Mouse (Mus musculus) hindbrain, postnatal 0 days (tissue): ENCODE results near the gene Tha1. TPM values are rescaled to one million over a fixed set of nuclear protein-coding genes. Genes with fewer than 3 reads are reported as not detected.

ENCODE experiments used
- ATAC-seq: fragments of 200-750 bp; cut with Nextera tagmentation; 2 replicates; pipeline ENCODE4 v1.8.0; 2017; ENCODE audit warnings: mild to moderate bottlenecking, moderate TSS enrichment, moderate library complexity
- DNase-seq: peaks from one replicate; pipeline ENCODE4 v3.0.0-alpha.2; 2015; ENCODE audit warnings: low spot score
- H3K27ac ChIP-seq: fragments of 300-500 bp; sonication (generic); 2 replicates; pipeline ENCODE4 v1.5.1; 2014; ENCODE audit warnings: mild to moderate bottlenecking
- H3K27me3 ChIP-seq: fragments of 300-500 bp; sonication (generic); 2 replicates; pipeline ENCODE4 v1.6.1; 2014; ENCODE audit warnings: low read length, mixed read lengths; ENCODE audit not compliant: insufficient read depth
- H3K36me3 ChIP-seq: fragments of 300-500 bp; sonication (generic); 2 replicates; pipeline ENCODE4 v1.6.1; 2014; ENCODE audit warnings: low read length, mixed read lengths; ENCODE audit not compliant: insufficient read depth
- H3K4me1 ChIP-seq: fragments of 300-500 bp; sonication (generic); 2 replicates; pipeline ENCODE4 v1.6.1; 2014; ENCODE audit warnings: antibody characterized with exemption, low read length, mixed read lengths; ENCODE audit not compliant: insufficient read depth
- H3K4me2 ChIP-seq: fragments of 300-500 bp; sonication (generic); 2 replicates; pipeline ENCODE4 v1.6.1; 2014; ENCODE audit warnings: low read depth, mild to moderate bottlenecking, low read length, moderate library complexity, mixed read lengths
- H3K4me3 ChIP-seq: fragments of 300-500 bp; sonication (generic); 2 replicates; pipeline ENCODE4 v1.5.1; 2014; ENCODE audit warnings: low read length
- H3K9ac ChIP-seq: fragments of 300-500 bp; sonication (generic); replicated peaks from 2 replicates; pipeline ENCODE4 v1.6.1; 2014; ENCODE audit warnings: mild to moderate bottlenecking, low read length, moderate library complexity, mixed read lengths
- H3K9me3 ChIP-seq: fragments of 300-500 bp; sonication (generic); 2 replicates; pipeline ENCODE4 v1.6.1; 2016; ENCODE audit warnings: low read length, mixed read lengths
- CTCF ChIP-seq: IDR thresholded peaks from 2 replicates; pipeline ENCODE4 v1.5.1; 2016; ENCODE audit warnings: antibody characterized with exemption, control low read depth, low read depth
- WGBS: fragments of 180-500 bp; shearing (Covaris S2); extraction: QIAGEN DNeasy Blood & Tissue Kit; methylation state at CpG from one replicate; pipeline ENCODE4 v1.1.7; 2014; 5-methylcytosine and 5-hydroxymethylcytosine counted together
- polyA plus RNA-seq: library from polyadenylated mRNA; unstranded; fragments of >200 nt; fragmentation: Nextera tagmentation; extraction: Ambion mirVana; gene quantifications from 2 replicates; pipeline ENCODE4 v1.2.1, GENCODE M21; 2015
- total RNA-seq: library from RNA; depleted of rRNA; stranded (reverse); fragments of >200 nt; gene quantifications from 2 replicates; pipeline ENCODE4 v1.2.3, GENCODE M21; 2014

Gene Tha1
- total and polyA plus RNA-seq, 2 experiments from 2014 or later: 2.0 to 4.7 TPM

DNA sequence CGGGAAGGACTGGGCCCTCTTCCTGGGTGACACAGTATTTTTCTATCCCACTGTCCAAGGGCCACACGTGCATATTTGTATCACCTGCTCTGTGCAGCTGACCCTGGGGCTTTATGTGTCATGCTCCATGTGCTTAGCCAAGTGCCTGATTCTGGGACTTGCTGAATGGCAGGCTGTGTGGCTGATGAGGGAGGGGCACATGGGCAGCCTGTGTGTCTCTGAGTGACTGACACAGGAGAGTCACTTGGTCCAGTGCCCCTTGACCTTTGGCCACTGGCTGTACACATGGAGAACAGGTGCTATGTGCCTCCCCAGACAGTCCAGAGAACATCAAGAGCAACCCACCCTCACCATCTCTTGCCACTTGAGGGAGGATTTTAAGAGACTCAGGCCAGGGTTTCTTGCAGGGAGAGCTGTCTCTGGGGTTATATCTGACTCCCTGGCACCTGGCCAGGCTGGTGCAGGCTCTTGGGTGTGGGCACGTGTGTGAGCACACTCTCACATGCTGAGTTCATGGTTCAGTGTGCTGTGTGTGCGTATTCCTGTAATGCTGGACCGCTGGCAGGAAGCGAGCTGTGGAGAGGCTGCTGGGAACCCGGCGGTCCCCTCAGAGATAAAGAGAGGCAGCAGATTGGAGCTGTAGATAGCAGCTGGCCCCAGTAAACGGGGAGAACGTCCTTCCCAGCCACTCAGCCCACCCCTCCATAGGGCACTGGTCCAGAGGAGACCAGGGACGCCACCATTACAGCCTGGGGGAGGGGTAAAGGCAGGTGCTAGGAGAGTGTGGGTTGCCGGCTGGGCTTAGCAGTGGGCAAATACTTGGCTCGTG lies 4.8 kb upstream of the Tha1 start:
- TF ChIP-seq CTCF: no peak
- peak overlapping the region; percentile 34 for H3K4me2 ChIP-seq

DNA sequence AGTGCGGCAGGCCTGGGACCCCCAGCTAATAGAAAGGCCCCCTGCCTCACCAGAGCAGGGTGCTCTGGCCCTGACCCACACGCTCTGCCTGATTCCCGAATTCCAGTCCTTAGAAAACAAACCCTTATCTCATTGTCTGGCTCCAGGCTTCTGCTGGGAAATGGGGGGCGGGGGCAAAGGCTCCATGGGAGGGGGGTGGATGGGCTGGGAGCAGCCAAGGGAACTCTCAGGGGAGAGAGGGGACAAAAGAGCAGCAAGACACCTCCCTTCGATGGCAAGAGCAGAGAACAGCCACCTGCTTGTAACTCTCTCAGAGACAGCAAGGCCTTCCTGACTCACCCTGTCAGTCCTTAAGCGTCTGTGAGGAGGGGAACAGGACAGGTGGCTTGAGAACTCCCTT lies 2.4 kb upstream of the Tha1 start:
- Histone ChIP-seq H3K36me3 (no peaks in the 10 kb centered on the region), H3K27ac (no peak overlapping the region), H3K4me3 (no peak overlapping the region), H3K4me1 (peaks cover 12% of the 10 kb centered on the region), H3K9me3 (no peaks in the 10 kb centered on the region), H3K27me3 (no peaks in the 10 kb centered on the region), H3K9ac (no peak overlapping the region), H3K4me2 (no peak overlapping the region)
- DNase-seq: no peak
- WGBS: 28% methylated on average over 6 of the region's 6 CpGs
- no peak for ATAC-seq
- TF ChIP-seq CTCF: no peak

More for the DNA sequence above, 4.8 kb upstream of the Tha1 start:
- DNase-seq: peak; percentile 78
- Histone ChIP-seq H3K9ac (peak overlapping the region; percentile 35; the same call in 1 of the 2 replicates), H3K4me3 (no peak overlapping the region), H3K4me1 (peaks cover 27% of the 10 kb centered on the region), H3K9me3 (no peaks in the 10 kb centered on the region), H3K27ac (peak overlapping the region; percentile 67), H3K36me3 (no peaks in the 10 kb centered on the region), H3K27me3 (no peaks in the 10 kb centered on the region)
- peak; percentile 77 for ATAC-seq
- 13% methylated on average over 13 of the region's 13 CpGs for WGBS

DNA sequence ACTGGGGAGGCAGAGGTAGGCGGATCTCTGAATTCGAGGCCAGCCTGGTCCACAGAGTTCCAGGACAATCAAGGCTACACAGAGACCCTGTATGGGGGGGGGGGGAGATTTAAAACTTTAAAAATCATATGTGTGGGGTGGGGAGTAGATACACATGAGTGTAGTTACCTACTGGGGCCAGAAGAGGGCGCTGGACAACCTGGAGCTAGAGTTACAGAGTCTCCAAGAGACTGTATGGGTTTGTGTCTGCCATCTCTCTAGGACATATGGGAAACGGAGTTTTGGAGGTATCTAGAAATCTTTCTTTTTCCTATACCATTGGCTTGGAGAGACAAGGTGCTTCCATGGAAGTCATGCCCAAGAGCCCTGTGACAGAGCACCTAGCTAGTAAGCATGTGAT lies 1.1 kb upstream of the Tha1 start:
- no peak for ATAC-seq
- Histone ChIP-seq H3K4me3 (no peak overlapping the region), H3K9me3 (no peaks in the 10 kb centered on the region), H3K27ac (no peak overlapping the region), H3K4me1 (peaks cover 14% of the 10 kb centered on the region), H3K4me2 (no peak overlapping the region), H3K27me3 (no peaks in the 10 kb centered on the region), H3K9ac (no peak overlapping the region), H3K36me3 (no peaks in the 10 kb centered on the region)
- WGBS: 69% methylated on average over 4 of the region's 4 CpGs
- DNase-seq: no peak
- TF ChIP-seq CTCF: peak; percentile 65

DNA sequence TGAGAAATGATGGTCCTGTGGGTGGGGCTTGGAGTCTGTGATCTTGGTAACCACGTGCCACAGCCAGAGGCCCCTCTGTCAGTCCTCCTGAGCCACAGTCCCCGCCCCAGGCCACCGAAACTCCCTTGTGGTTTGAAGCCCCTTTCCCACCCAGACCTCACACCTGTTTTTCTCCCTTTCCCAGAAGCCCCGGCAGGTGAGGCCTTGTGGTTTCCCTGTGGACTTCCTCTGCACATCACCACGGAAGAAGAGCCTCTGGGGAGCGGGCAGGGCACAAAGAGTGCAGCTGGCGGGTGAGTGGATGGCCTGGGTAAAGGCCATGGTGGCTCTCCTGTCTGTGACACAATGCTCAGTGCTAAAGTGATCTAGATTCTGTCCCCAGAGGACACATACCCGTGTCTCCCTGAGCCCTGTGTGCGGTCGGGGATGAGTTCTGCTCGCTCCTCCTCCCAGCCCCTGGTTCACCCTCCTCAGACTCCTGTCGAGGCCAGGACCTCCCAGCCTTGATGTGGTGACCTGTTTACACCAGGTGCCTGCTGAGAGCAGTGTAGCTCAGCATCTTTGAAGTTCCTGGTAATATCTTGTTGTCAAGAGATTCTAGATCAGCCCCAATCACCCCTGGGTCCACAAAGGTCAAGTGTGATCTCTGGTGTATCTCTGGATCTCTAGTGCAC lies 1.2 kb downstream of the Tha1 start:
- 70% methylated on average over 12 of the region's 12 CpGs for WGBS
- H3K27ac ChIP-seq: no peak overlapping the region
- no peaks in the 10 kb centered on the region for H3K9me3 ChIP-seq
- H3K4me3 ChIP-seq: no peak overlapping the region
- no peak overlapping the region for H3K9ac ChIP-seq
- no peak for ATAC-seq
- TF ChIP-seq CTCF: no peak
- 0 out of 2 replicates have a peak, but pooled peaks cover 3% of the 10 kb centered on the region for H3K4me1 ChIP-seq
- peak overlapping the region; percentile 96; the same call in 1 of the 2 replicates for H3K4me2 ChIP-seq
- H3K27me3 ChIP-seq: no peaks in the 10 kb centered on the region
- H3K36me3 ChIP-seq: no peaks in the 10 kb centered on the region
- no peak for DNase-seq

DNA sequence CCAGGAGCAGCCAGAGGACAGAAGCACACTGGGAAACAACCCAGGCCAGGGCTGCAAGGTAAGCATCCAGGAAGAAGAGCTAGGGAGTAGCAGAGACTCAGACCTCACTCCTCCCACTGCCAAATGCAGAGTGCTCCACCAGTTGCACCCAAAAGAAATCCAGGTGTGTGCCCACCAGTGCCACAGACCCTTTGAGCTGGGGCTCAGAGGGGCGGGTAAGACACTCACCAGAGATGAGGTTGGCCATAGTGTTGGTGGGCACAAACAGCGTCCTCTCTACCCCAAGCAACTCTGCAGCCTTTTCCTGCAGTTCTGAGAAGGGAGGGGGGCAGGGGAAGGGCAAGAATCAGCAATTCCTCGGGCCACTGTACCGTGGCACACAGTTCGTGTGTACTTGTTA lies 1.9 kb downstream of the Tha1 start:
- Histone ChIP-seq H3K4me2 (no peak overlapping the region), H3K4me3 (no peak overlapping the region), H3K9ac (no peak overlapping the region), H3K27ac (no peak overlapping the region), H3K36me3 (no peaks in the 10 kb centered on the region), H3K4me1 (peaks cover 3% of the 10 kb centered on the region; the same call in 1 of the 2 replicates), H3K27me3 (no peaks in the 10 kb centered on the region), H3K9me3 (no peaks in the 10 kb centered on the region)
- TF ChIP-seq CTCF: no peak
- 71% methylated on average over 5 of the region's 5 CpGs for WGBS
- ATAC-seq (no peak), DNase-seq (no peak)

DNA sequence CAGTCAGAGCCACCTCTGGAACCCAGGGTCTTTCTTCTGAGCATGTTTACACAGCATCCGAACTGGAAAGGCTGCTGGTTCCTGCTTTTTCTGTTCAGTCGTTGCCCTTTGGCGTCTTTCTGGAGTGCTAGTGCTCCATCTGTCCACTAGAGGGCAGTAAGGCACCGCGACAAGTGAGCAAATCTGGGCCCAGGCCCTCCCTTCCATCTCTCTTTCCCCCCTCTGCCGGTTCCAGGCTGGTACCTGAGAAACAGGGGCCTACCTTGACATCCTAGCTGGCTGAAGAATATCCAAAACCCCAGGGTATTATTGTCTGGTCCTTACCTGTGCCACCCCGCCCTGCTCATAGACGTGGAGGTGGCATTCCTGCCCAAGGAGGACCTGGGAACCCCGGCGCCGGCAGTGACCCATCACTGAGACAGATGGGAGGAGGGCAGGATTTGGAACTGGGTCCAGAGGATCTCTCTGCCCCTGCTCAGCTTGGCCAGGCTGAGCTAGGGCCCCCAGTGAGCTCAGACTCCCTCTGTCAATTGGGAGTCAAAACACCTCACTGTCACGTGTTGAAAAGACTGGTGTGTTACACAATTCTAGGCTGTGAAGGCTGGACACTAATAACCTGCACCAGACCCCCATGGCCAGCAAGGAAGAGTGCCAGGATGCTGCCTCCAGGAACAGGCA lies 2.5 kb downstream of the Tha1 start:
- ATAC-seq: peak; percentile 22
- 28% methylated on average over 12 of the region's 12 CpGs for WGBS
- Histone ChIP-seq H3K9ac (no peak overlapping the region), H3K36me3 (no peaks in the 10 kb centered on the region), H3K4me1 (peaks cover 3% of the 10 kb centered on the region; the same call in 1 of the 2 replicates), H3K27me3 (no peaks in the 10 kb centered on the region), H3K4me3 (no peak overlapping the region), H3K27ac (no peak overlapping the region), H3K9me3 (no peaks in the 10 kb centered on the region), H3K4me2 (no peak overlapping the region)
- DNase-seq: peak; percentile 92
- TF ChIP-seq CTCF: peak; percentile 99
